Mouse (Mus musculus): ENCODE measurements around the gene Art4.
"Not testable (repeated sequence)": the region's sequence is repeated elsewhere in the genome, so short reads cannot be mapped to it uniquely, and the experiment has no call there.

Art4 gene

GRCm38 (mm10) chr6:136857186-136857872, at the start of gene Art4:
Art4 (minus strand) TSS chr6:136857733.
- DNase-seq (ENCODE audit: low spot score in 2 of 2): no peak

GRCm38 (mm10) chr6:136906937-136907293, 49.4 kb upstream of the Art4 start:
- DNase-seq (ENCODE audit: low spot score in 2 of 2): no peak

- DNase-seq (ENCODE audit: low spot score in 2 of 2): no peak
Measured at GRCm38 (mm10) chr6:136906283-136906936, 48.9 kb upstream of the Art4 start.

- no peak for DNase-seq (ENCODE audit: low spot score in 2 of 2)
Measured at GRCm38 (mm10) chr6:136903885-136904470, 46.4 kb upstream of the Art4 start.

- DNase-seq (ENCODE audit: low spot score in 2 of 2): no peak
Measured at GRCm38 (mm10) chr6:136902527-136902926, 45.0 kb upstream of the Art4 start.

GRCm38 (mm10) chr6:136901010-136901409, 43.5 kb upstream of the Art4 start:
- DNase-seq (ENCODE audit: low spot score in 2 of 2): no peak

GRCm38 (mm10) chr6:136900369-136901009, 43.0 kb upstream of the Art4 start:
- no peak for DNase-seq (ENCODE audit: low spot score in 2 of 2)

- no peak for DNase-seq (ENCODE audit: low spot score in 2 of 2)
Measured at GRCm38 (mm10) chr6:136898954-136899353, 41.4 kb upstream of the Art4 start.

- no peak for DNase-seq (ENCODE audit: low spot score in 2 of 2)
Measured at GRCm38 (mm10) chr6:136898222-136898621, 40.7 kb upstream of the Art4 start.

GRCm38 (mm10) chr6:136897789-136898188, 40.3 kb upstream of the Art4 start:
- no peak for DNase-seq (ENCODE audit: low spot score in 2 of 2)

- no peak for DNase-seq (ENCODE audit: low spot score in 2 of 2)
Measured at GRCm38 (mm10) chr6:136894532-136895339, 37.2 kb upstream of the Art4 start.

- DNase-seq (ENCODE audit: low spot score in 2 of 2): no peak
Measured at GRCm38 (mm10) chr6:136892002-136892401, 34.5 kb upstream of the Art4 start.

- DNase-seq (ENCODE audit: low spot score in 2 of 2): no peak
Measured at GRCm38 (mm10) chr6:136889554-136889953, 32.0 kb upstream of the Art4 start.

GRCm38 (mm10) chr6:136889067-136889466, 31.5 kb upstream of the Art4 start:
- no peak for DNase-seq (ENCODE audit: low spot score in 2 of 2)

- no peak for DNase-seq (ENCODE audit: low spot score in 2 of 2)
Measured at GRCm38 (mm10) chr6:136887854-136888253, 30.3 kb upstream of the Art4 start.

- DNase-seq (ENCODE audit: low spot score in 2 of 2): not testable (repeated sequence)
Measured at GRCm38 (mm10) chr6:136884766-136885165, 27.2 kb upstream of the Art4 start.

- no peak for DNase-seq (ENCODE audit: low spot score in 2 of 2)
Measured at GRCm38 (mm10) chr6:136883961-136884360, 26.4 kb upstream of the Art4 start.

GRCm38 (mm10) chr6:136883431-136883915, 25.9 kb upstream of the Art4 start:
- DNase-seq (ENCODE audit: low spot score in 2 of 2): no peak

GRCm38 (mm10) chr6:136881678-136882077, 24.1 kb upstream of the Art4 start:
- DNase-seq (ENCODE audit: low spot score in 2 of 2): no peak

GRCm38 (mm10) chr6:136875670-136876069, 18.1 kb upstream of the Art4 start, which contains the start of gene Mgp:
Mgp (minus strand) TSS chr6:136875823.
- peak; percentile 13 to 48 for DNase-seq (ENCODE audit: low spot score in 2 of 2)

GRCm38 (mm10) chr6:136874599-136874998, 17.1 kb upstream of the Art4 start:
- DNase-seq (ENCODE audit: low spot score in 2 of 2): peak in 1 of 2 experiments; percentile 14

Measured in frontal cortex, postnatal 25 days (tissue).